Mouse (Mus musculus) CH12.LX (cell line): Measurements from ENCODE around the gene Galp. TPM values are rescaled to one million over a fixed set of nuclear protein-coding genes. Genes with fewer than 3 reads are reported as not detected.

Experiments used
- DNase-seq: peaks from one replicate; pipeline ENCODE4 v3.0.0-alpha.2; 2013; ENCODE audit errors: extremely low read depth
- H3K27ac ChIP-seq: 2 replicates; pipeline ENCODE4 v1.5.1; 2012; ENCODE audit warnings: low read depth, mild to moderate bottlenecking, control low read depth, moderate library complexity; ENCODE audit not compliant: insufficient read depth
- H3K27me3 ChIP-seq: replicated peaks from 2 replicates; pipeline ENCODE3; 2012; ENCODE audit warnings: inconsistent platforms
- H3K36me3 ChIP-seq, 2 experiments: replicated peaks in 1 of 2; 2 replicates each; pipeline versions ENCODE3 to v1.6.1; 2012; ENCODE audit warnings: inconsistent platforms in 1 of 2, low read length in 1 of 2, mild to moderate bottlenecking in 1 of 2, mixed read lengths in 1 of 2, moderate library complexity in 1 of 2; ENCODE audit not compliant: control insufficient read depth in 1 of 2, insufficient read depth in 1 of 2
- H3K4me1 ChIP-seq, 2 experiments: 2 replicates each; pipeline ENCODE4 v1.6.1; 2012; ENCODE audit warnings: inconsistent platforms in 1 of 2, moderate library complexity in 1 of 2; ENCODE audit not compliant: insufficient read depth in 2 of 2, control insufficient read depth in 1 of 2
- H3K4me2 ChIP-seq: 2 replicates; pipeline ENCODE4 v1.6.1; 2012; ENCODE audit warnings: low read depth, mild to moderate bottlenecking, control low read depth; ENCODE audit not compliant: poor library complexity, insufficient read depth, severe bottlenecking
- H3K4me3 ChIP-seq, 3 experiments: fragments of 150-350 bp in 1 of 3; sonication (generic) in 1 of 3; replicated peaks in 1 of 3; 2 replicates each; pipeline versions ENCODE3 to v1.5.1; 2011 to 2012; ENCODE audit warnings: low read depth in 2 of 3, low read length in 2 of 3, mild to moderate bottlenecking in 2 of 3, moderate library complexity in 2 of 3, control low read depth in 1 of 3, improper control_type of control experiment in 1 of 3, inconsistent platforms in 1 of 3, mixed read lengths in 1 of 3; ENCODE audit not compliant: poor library complexity in 1 of 3
- H3K79me2 ChIP-seq: replicated peaks from 2 replicates; pipeline ENCODE4 v1.6.1; 2012; ENCODE audit warnings: mild to moderate bottlenecking, moderate library complexity; ENCODE audit not compliant: control insufficient read depth, poor library complexity, insufficient read depth, severe bottlenecking; ENCODE audit errors: extremely low read depth
- H3K9ac ChIP-seq: 2 replicates; pipeline ENCODE4 v1.6.1; 2012; ENCODE audit warnings: low read depth, mild to moderate bottlenecking, control low read depth, moderate library complexity; ENCODE audit not compliant: insufficient read depth
- H3K9me3 ChIP-seq: replicated peaks from 2 replicates; pipeline ENCODE3; 2012; ENCODE audit warnings: low read length, inconsistent platforms, mixed read lengths
- BHLHE40 ChIP-seq: IDR thresholded peaks from 2 replicates; pipeline ENCODE4 v1.6.1; 2011; ENCODE audit warnings: mild to moderate bottlenecking, low read depth, low read length, improper control_type of control experiment
- CHD1 ChIP-seq: IDR thresholded peaks from 2 replicates; pipeline ENCODE4 v1.6.1; 2012; ENCODE audit warnings: low read depth, low read length, improper control_type of control experiment, inconsistent platforms
- CHD2 ChIP-seq: IDR thresholded peaks from 2 replicates; pipeline ENCODE4 v1.6.1; 2011; ENCODE audit warnings: low read length, improper control_type of control experiment
- E2F4 ChIP-seq: IDR thresholded peaks from 2 replicates; pipeline ENCODE4 v1.6.1; 2011; ENCODE audit warnings: low read depth, low read length, improper control_type of control experiment; ENCODE audit not compliant: insufficient replicate concordance
- ELF1 ChIP-seq: IDR thresholded peaks from 2 replicates; pipeline ENCODE4 v1.6.1; 2014; ENCODE audit warnings: low read depth, mild to moderate bottlenecking, inconsistent platforms, low read length, improper control_type of control experiment
- EP300 ChIP-seq: IDR thresholded peaks from 2 replicates; pipeline ENCODE4 v1.6.1; 2011; ENCODE audit warnings: low read length, improper control_type of control experiment
- GABPA ChIP-seq: IDR thresholded peaks from 2 replicates; pipeline ENCODE4 v1.6.1; 2012; ENCODE audit warnings: low read depth, low read length, improper control_type of control experiment, inconsistent platforms; ENCODE audit not compliant: insufficient replicate concordance
- IRF4 ChIP-seq: IDR thresholded peaks from 2 replicates; pipeline ENCODE4 v1.6.1; 2014; ENCODE audit warnings: low read depth, mild to moderate bottlenecking, inconsistent platforms, low read length, improper control_type of control experiment
- JUN ChIP-seq: IDR thresholded peaks from 2 replicates; pipeline ENCODE4 v1.6.1; 2011; ENCODE audit warnings: low read depth, mild to moderate bottlenecking, low read length, improper control_type of control experiment, moderate library complexity; ENCODE audit not compliant: insufficient read depth
- KAT2A ChIP-seq: IDR thresholded peaks from 2 replicates; pipeline ENCODE4 v1.6.1; 2012; ENCODE audit warnings: low read length, improper control_type of control experiment, inconsistent platforms; ENCODE audit not compliant: insufficient replicate concordance
- MAFK ChIP-seq: IDR thresholded peaks from 2 replicates; pipeline ENCODE4 v1.6.1; 2011; ENCODE audit warnings: low read length, improper control_type of control experiment; ENCODE audit not compliant: insufficient replicate concordance
- MAZ ChIP-seq: IDR thresholded peaks from 2 replicates; pipeline ENCODE4 v1.6.1; 2012; ENCODE audit warnings: low read depth, mild to moderate bottlenecking, inconsistent platforms, low read length, improper control_type of control experiment, moderate library complexity
- MXI1 ChIP-seq: IDR thresholded peaks from 2 replicates; pipeline ENCODE4 v1.6.1; 2011; ENCODE audit warnings: mild to moderate bottlenecking, low read depth, low read length, improper control_type of control experiment
- MYC ChIP-seq: IDR thresholded peaks from 2 replicates; pipeline ENCODE4 v1.6.1; 2011; ENCODE audit warnings: low read depth, mild to moderate bottlenecking, improper control_type of control experiment, low read length
- NELFE ChIP-seq: IDR thresholded peaks from 2 replicates; pipeline ENCODE4 v1.6.1; 2011; ENCODE audit warnings: low read depth, low read length, improper control_type of control experiment
- PAX5 ChIP-seq: IDR thresholded peaks from 2 replicates; pipeline ENCODE4 v1.6.1; 2012; ENCODE audit warnings: low read length, inconsistent platforms, mixed read lengths
- POLR2A ChIP-seq: IDR thresholded peaks from 2 replicates; pipeline ENCODE4 v1.6.1; 2011; ENCODE audit warnings: low read depth, mild to moderate bottlenecking, improper control_type of control experiment, low read length
- POLR2AphosphoS2 ChIP-seq: IDR thresholded peaks from 2 replicates; pipeline ENCODE4 v1.6.1; 2011; ENCODE audit warnings: low read depth, low read length, improper control_type of control experiment
- RAD21 ChIP-seq: IDR thresholded peaks from 2 replicates; pipeline ENCODE4 v1.6.1; 2011; ENCODE audit warnings: low read depth, mild to moderate bottlenecking, low read length, improper control_type of control experiment, moderate library complexity
- RCOR1 ChIP-seq: conservative IDR thresholded peaks from 2 replicates; pipeline ENCODE4 v1.6.1; 2012; ENCODE audit warnings: low read depth, mild to moderate bottlenecking, inconsistent platforms, low read length, improper control_type of control experiment
- SIN3A ChIP-seq: IDR thresholded peaks from 2 replicates; pipeline ENCODE4 v1.6.1; 2012; ENCODE audit warnings: low read length, improper control_type of control experiment, inconsistent platforms
- TBP ChIP-seq: conservative IDR thresholded peaks from 2 replicates; pipeline ENCODE4 v1.6.1; 2011; ENCODE audit warnings: low read depth, low read length, improper control_type of control experiment
- USF1 ChIP-seq: IDR thresholded peaks from 2 replicates; pipeline ENCODE4 v1.6.1; 2014; ENCODE audit warnings: low read depth, mild to moderate bottlenecking, inconsistent platforms, low read length, improper control_type of control experiment
- ZC3H11A ChIP-seq: IDR thresholded peaks from 2 replicates; pipeline ENCODE4 v1.6.1; 2012; ENCODE audit warnings: low read depth, mild to moderate bottlenecking, inconsistent platforms, low read length, improper control_type of control experiment
- ZKSCAN1 ChIP-seq: IDR thresholded peaks from 2 replicates; pipeline ENCODE4 v1.6.1; 2012; ENCODE audit warnings: low read depth, inconsistent platforms, low read length, improper control_type of control experiment, borderline replicate concordance
- ZMIZ1 ChIP-seq: IDR thresholded peaks from 2 replicates; pipeline ENCODE4 v1.6.1; 2012; ENCODE audit warnings: low read depth, mild to moderate bottlenecking, inconsistent platforms, low read length, improper control_type of control experiment
- ZNF384 ChIP-seq: IDR thresholded peaks from 2 replicates; pipeline ENCODE4 v1.6.1; 2012; ENCODE audit warnings: low read depth, low read length, improper control_type of control experiment, inconsistent platforms
- dilution Hi-C: fragments of 300-500 bp; cut with MboI; formaldehyde crosslinking; loops from 2 replicates; pipeline ENCODE4 v1.14.3; 2020; ENCODE audit warnings: low sequenced_read_pairs; ENCODE audit not compliant: extremely low pct_unique_long_range_greater_than_20kb, extremely low pct_ligation_motif_present
- in situ Hi-C: fragments of 300-500 bp; cut with MboI; formaldehyde crosslinking; loops from 3 replicates; pipeline ENCODE4 v1.14.3; 2019; ENCODE audit warnings: low sequenced_read_pairs, low pct_ligation_motif_present, low pct_unique_long_range_greater_than_20kb, mixed read lengths
- polyA plus RNA-seq: library from polyadenylated mRNA; unstranded; fragments of >175 nt; gene quantifications from 2 replicates; pipeline ENCODE4 v1.2.1, GENCODE M21; 2012; ENCODE audit warnings: low read depth; ENCODE audit not compliant: insufficient read length
- total RNA-seq, 2 experiments: library from RNA; depleted of rRNA; stranded (reverse); fragments of 300-350 nt in 1 of 2; fragments of >200 nt in 1 of 2; gene quantifications; 2 replicates each; pipeline ENCODE4 v1.2.3; 2012 to 2014

Gene Galp
- total and polyA plus RNA-seq, 3 experiments: not detected

GRCm38 (mm10) chr7:6172674-6173244, 24.1 kb upstream of the Galp start:
- Histone ChIP-seq H3K36me3 (peaks cover 0 to 23% of the 10 kb centered on the region in 2 experiments), H3K4me3 (peak overlapping the region; percentile 58 to 74 (median 60)), H3K79me2 (no peaks in the 10 kb centered on the region; the same call in 1 of the 2 replicates), H3K9ac (peak overlapping the region; percentile 85), H3K4me2 (peak overlapping the region; percentile 76), H3K4me1 (peaks cover 4 to 16% of the 10 kb centered on the region in 2 experiments), H3K27ac (no peak overlapping the region), H3K27me3 (no peaks in the 10 kb centered on the region), H3K9me3 (no peaks in the 10 kb centered on the region)
- in situ Hi-C loops (no loop called here), dilution Hi-C loops (no loop called here)
- TF ChIP-seq TBP (no peak), MXI1 (no peak; the same call in 1 of the 2 replicates), USF1 (no peak), POLR2A (peak; percentile 35), SIN3A (peak; percentile 34; the same call in 1 of the 2 replicates), PAX5 (no peak), ZC3H11A (no peak), ZKSCAN1 (no peak), RCOR1 (no peak), EP300 (no peak), ELF1 (no peak), JUN (no peak), IRF4 (no peak), CHD2 (0 out of 2 replicates have a peak, but pooled peaks have one; percentile 6), MAFK (no peak), GABPA (no peak), POLR2AphosphoS2 (no peak), ZNF384 (no peak), BHLHE40 (peak; percentile 54; the same call in 1 of the 2 replicates)
- peak; percentile 37 for DNase-seq

DNA sequence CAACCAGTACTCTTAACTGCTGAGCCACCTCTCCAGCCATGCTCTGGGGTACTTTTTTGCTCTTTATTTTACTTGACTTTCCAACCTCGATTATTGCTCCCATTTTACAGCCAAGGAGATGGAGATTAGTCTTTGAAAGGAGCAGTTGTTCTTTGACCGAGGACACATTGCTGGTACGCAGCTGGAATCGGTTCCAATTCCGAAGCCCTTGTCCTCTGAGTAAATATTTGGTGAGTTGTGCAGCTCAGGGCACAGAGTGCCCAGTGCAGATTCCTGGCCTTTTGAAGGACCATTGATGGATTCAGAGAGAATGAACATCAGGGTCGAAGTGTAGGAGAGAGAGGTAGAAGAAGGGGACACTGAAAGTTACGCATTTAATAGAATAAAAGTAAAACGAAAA, 23.0 kb upstream of the Galp start:
- Histone ChIP-seq H3K36me3 (peaks cover 3 to 33% of the 10 kb centered on the region in 2 experiments), H3K9me3 (no peaks in the 10 kb centered on the region), H3K4me2 (peak overlapping the region; percentile 76; the same call in 1 of the 2 replicates), H3K79me2 (no peaks in the 10 kb centered on the region; the same call in 1 of the 2 replicates), H3K4me3 (no peak overlapping the region), H3K4me1 (peaks cover 4 to 16% of the 10 kb centered on the region in 2 experiments), H3K27me3 (no peaks in the 10 kb centered on the region), H3K9ac (no peak overlapping the region), H3K27ac (no peak overlapping the region)
- dilution Hi-C loops (no loop called here), in situ Hi-C loops (no loop called here)
- DNase-seq: no peak
- TF ChIP-seq MYC (no peak), ZMIZ1 (no peak), SIN3A (no peak), EP300 (no peak), E2F4 (no peak), TBP (no peak), KAT2A (no peak), MAFK (no peak), RAD21 (no peak), NELFE (no peak), MAZ (no peak), CHD1 (no peak), POLR2A (no peak), MXI1 (no peak), USF1 (no peak), PAX5 (no peak), ZNF384 (no peak)
